Mouse (Mus musculus) embryonic facial prominence, embryonic 10.5 days (tissue): ENCODE measurements at regions not wholly inside any gene's neighbourhood (a gene's known extent, or its start where the extent isn't known, plus 50 kb on each side); places are given as distances from the start of the nearest gene placed in this dataset.

ENCODE experiments used
- DNase-seq: peaks from one replicate; pipeline ENCODE4 v3.0.0-alpha.2; 2017; ENCODE audit warnings: low spot score
- H3K27ac ChIP-seq: fragments of 300-500 bp; sonication (generic); replicated peaks from 2 replicates; pipeline ENCODE4 v1.5.1; 2016; ENCODE audit warnings: mild to moderate bottlenecking
- H3K27me3 ChIP-seq: fragments of 300-500 bp; sonication (generic); replicated peaks from 2 replicates; pipeline ENCODE4 v1.6.1; 2016; ENCODE audit warnings: low read depth, mild to moderate bottlenecking; ENCODE audit not compliant: poor library complexity, severe bottlenecking
- H3K36me3 ChIP-seq: fragments of 300-500 bp; sonication (generic); replicated peaks from 2 replicates; pipeline ENCODE4 v1.6.1; 2016; ENCODE audit warnings: mild to moderate bottlenecking, moderate library complexity
- H3K4me1 ChIP-seq: fragments of 300-500 bp; sonication (generic); 2 replicates; pipeline ENCODE4 v1.6.1; 2016
- H3K4me3 ChIP-seq: fragments of 300-500 bp; sonication (generic); 2 replicates; pipeline ENCODE4 v1.5.1; 2016; ENCODE audit warnings: mild to moderate bottlenecking, moderate library complexity
- H3K9me3 ChIP-seq: fragments of 300-500 bp; sonication (generic); 2 replicates; pipeline ENCODE4 v1.6.1; 2016; ENCODE audit warnings: mild to moderate bottlenecking
- WGBS: fragments of 180-500 bp; shearing (Covaris S2); methylation state at CpG from one replicate; pipeline ENCODE4 v1.1.7; 2016; 5-methylcytosine and 5-hydroxymethylcytosine counted together

DNA sequence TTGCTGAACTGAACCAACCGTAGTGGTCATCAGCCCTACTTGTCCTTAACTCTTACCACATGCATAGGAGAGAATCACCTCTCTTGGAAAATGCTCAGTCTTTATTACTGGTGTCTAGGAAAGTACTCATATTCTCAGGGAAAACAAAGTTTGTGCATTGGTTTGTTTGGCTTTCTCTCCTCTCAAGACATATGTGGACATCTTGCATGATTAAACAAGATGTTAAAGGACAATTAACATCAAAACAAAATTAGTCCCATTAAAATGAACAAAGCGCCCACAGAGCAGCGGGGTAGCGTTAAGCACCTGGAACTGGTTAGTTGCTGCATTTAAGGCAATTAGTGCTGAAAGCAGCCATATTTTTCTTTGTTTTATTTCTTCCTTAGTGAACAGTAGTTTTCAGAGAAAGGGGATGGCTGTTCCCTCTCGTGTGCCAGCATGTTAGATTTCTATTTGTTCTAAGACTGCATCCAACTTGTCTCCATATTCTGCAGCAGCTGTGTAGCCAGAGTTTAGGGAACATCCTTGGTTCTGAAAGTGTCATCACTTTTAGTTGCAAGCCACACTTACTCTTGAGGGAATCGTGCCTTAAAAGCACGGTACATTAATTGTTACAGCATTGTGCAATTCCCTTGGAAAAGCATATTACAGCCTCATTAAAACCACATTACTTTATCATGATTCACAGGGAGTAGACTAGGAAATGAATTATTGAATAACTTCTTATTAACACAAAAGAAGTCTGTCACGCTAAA, 137.7 kb downstream of the Ube2u start:
- H3K27ac ChIP-seq: peak overlapping the region; percentile 68
- no peaks in the 10 kb centered on the region for H3K9me3 ChIP-seq
- H3K4me3 ChIP-seq: no peak overlapping the region
- WGBS: 48% methylated on average over 8 of the region's 8 CpGs
- DNase-seq: peak; percentile 51
- H3K36me3 ChIP-seq: no peaks in the 10 kb centered on the region
- H3K27me3 ChIP-seq: no peaks in the 10 kb centered on the region
- H3K4me1 ChIP-seq: peaks cover 6% of the 10 kb centered on the region

DNA sequence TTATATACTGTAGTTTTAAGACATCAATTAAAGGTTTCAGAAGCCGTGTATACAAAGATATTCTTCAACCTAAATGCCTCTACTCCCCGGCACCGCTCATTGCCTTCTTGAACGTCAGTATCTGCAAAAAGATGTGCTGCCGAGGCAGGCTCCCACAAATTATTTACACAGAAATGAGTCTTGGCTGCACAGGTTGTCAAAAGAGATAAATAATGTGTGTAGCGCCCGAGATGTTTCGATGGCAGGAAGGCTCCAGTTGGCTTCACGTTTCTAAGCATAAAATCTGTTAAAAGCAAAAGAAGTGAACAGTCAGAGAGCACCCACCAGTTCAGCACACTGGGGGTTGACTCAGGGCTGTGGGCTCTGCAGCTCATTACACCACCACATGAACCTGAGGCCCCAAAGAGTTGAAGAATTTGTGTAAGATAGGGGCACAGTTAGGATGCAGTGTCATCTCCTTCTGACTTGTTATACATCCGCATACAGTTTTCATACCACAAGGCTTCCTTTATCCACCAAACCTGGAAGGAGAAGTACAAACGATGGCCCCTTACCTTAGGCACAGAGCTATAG, 138.4 kb downstream of the Ube2u start:
- H3K36me3 ChIP-seq: no peaks in the 10 kb centered on the region
- peak overlapping the region; percentile 68 for H3K27ac ChIP-seq
- DNase-seq: no peak
- 77% methylated on average over 11 of the region's 11 CpGs for WGBS
- no peak overlapping the region for H3K4me3 ChIP-seq
- H3K4me1 ChIP-seq: peaks cover 6% of the 10 kb centered on the region
- no peaks in the 10 kb centered on the region for H3K27me3 ChIP-seq
- H3K9me3 ChIP-seq: no peaks in the 10 kb centered on the region

DNA sequence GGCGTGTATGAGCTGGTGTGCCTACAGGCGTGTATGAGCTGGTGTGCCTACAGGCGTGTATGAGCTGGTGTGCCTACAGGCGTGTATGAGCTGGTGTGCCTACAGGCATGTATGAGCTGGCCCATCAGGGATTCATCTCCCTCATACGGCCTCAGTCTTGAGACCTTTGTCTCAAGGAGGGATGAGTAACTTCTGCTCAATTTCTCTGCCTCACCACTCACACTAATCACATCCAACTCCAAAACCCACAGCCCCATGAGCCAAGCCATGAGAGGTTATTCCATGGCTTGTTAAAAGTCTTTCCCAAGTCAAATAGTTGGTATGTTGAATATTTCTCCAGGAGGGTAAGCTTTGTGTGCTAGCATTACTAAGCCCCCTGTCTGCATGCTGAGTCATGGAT, 146.0 kb downstream of the Ube2u start:
- Histone ChIP-seq H3K9me3 (no peaks in the 10 kb centered on the region), H3K4me1 (no peaks in the 10 kb centered on the region), H3K27ac (no peak overlapping the region), H3K4me3 (no peak overlapping the region), H3K27me3 (no peaks in the 10 kb centered on the region), H3K36me3 (no peaks in the 10 kb centered on the region)
- no peak for DNase-seq
- WGBS: 93% methylated on average over 5 of the region's 5 CpGs

DNA sequence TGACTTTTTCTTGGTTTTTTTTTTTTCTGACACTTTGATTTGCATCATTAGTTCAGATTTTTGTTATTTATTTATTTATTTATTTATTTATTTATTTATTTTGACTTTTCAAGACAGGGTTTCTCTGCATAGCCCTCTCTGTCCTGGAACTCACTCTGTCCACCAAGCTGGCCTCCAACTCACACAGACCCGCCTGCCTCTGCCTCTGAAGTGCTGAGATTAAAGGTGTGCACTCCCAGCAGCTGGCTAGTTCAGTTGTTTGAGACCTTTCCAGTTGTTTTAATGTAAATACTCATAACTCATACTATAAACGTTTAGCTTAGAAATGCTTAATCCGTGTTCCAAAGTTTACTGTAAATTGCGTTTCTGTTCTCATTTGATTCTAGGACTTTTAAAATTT, 147.9 kb downstream of the Ube2u start:
- Histone ChIP-seq H3K27me3 (no peaks in the 10 kb centered on the region), H3K27ac (no peak overlapping the region), H3K4me3 (no peak overlapping the region), H3K9me3 (no peaks in the 10 kb centered on the region), H3K4me1 (no peaks in the 10 kb centered on the region), H3K36me3 (no peaks in the 10 kb centered on the region)
- no peak for DNase-seq
- WGBS: 85% methylated on average over 4 of the region's 4 CpGs

DNA sequence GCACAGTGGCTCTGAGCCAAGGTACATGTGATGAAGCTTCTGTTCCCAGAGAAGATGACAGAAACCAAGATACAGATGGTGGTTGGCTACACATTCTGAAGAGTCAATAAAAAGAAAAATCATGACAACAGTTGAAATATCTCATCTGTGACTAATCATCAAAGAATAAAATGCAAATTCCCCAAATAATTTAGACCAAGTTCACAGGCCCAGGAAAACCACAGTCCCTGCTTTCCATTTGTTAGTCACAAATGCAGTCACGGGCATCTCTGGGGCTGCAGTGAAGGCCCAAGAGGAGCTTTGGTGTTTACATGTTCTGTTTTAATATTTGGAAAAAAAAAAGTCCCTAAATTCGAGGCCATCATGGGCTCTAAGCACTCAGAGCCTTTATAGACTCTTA, 142.1 kb upstream of the Cachd1 start:
- 0 out of 2 replicates have a peak, but pooled peaks cover 3% of the 10 kb centered on the region for H3K9me3 ChIP-seq
- H3K27ac ChIP-seq: no peak overlapping the region
- H3K27me3 ChIP-seq: no peaks in the 10 kb centered on the region
- no peak for DNase-seq
- H3K4me1 ChIP-seq: 0 out of 2 replicates have a peak, but pooled peaks cover 7% of the 10 kb centered on the region
- H3K36me3 ChIP-seq: no peaks in the 10 kb centered on the region
- H3K4me3 ChIP-seq: no peak overlapping the region
- 60% methylated on average over 2 of the region's 2 CpGs for WGBS

DNA sequence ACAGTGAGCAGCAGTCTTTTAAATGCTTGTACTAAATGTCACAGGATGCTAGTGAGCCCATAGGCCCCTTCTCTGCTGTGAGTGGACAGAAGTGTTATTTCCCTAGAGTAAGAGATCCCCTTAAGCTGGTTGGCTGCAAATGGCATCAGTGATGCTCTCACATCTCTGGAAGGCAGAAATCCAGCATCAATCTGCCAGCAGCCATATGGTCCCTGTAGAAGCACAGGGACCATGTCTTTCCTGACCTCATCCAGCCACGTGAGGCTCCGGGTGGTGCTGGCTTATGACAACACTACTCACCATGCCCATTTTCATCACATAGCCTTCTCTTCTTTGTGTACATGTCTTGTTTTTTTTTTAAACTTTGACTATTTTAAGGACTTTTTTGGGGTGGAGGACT, 138.9 kb upstream of the Cachd1 start:
- Histone ChIP-seq H3K27ac (no peak overlapping the region), H3K4me3 (no peak overlapping the region), H3K4me1 (0 out of 2 replicates have a peak, but pooled peaks cover 6% of the 10 kb centered on the region), H3K36me3 (no peaks in the 10 kb centered on the region), H3K9me3 (no peaks in the 10 kb centered on the region), H3K27me3 (0 out of 2 replicates have a peak, but pooled peaks cover 5% of the 10 kb centered on the region)
- WGBS: 94% methylated on average over 2 of the region's 2 CpGs
- DNase-seq: no peak

DNA sequence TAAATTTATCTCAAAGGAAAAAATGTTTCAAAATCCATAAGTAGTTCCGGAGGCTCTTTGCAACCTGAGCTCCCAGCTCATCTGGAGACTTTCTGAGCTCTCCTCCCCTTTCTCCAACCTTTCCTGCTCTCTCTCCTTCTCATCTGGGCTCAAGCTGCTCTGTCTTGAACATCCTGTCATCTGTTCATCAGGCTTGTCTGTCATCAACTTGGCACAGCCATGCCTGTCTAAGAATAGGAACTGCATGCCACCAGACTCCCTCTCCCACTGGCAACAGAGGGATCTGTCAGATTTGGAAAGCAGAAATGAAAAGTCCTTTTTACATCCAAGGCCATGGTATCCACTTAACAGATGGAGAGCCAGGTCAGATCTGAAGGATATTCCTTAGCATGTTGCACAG, 115.3 kb upstream of the Cachd1 start:
- H3K4me3 ChIP-seq: no peak overlapping the region
- WGBS: 76% methylated on average over 1 of the region's 1 CpGs
- H3K9me3 ChIP-seq: no peaks in the 10 kb centered on the region
- no peak for DNase-seq
- peaks cover 17% of the 10 kb centered on the region for H3K4me1 ChIP-seq
- H3K27ac ChIP-seq: no peak overlapping the region
- no peaks in the 10 kb centered on the region for H3K36me3 ChIP-seq
- no peaks in the 10 kb centered on the region for H3K27me3 ChIP-seq

DNA sequence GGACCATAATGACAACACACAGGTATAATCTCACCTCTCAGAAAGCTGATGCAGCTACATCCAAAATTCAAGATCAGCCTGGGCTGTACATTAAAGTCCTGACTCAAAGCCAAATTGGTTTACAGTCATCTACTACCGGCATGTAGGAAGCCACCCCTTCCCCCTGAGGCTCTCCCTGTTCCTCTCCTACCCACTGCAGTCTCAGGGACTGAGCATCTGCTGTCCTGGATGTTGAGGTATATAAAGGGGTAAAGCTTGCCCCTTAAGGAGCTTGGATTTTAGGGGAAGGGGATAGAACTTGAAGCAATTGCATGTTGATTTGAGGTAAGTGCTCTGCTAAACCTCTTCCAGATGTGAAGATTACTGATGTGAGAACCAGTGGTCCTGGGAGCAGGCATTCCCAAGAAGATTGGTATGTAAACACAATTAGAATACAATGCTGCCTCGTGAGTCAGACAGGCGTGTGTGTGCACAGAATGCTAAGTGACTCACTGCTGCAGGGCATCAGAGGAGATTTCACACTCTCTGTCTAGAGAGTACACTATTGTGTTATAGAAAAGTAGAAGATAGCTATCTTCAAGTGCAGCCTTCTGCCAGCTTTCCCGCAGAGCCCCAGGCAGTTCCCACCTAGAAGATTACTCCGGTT, 111.7 kb upstream of the Cachd1 start:
- 35% methylated on average over 5 of the region's 5 CpGs for WGBS
- H3K4me1 ChIP-seq: peaks cover 17% of the 10 kb centered on the region
- H3K36me3 ChIP-seq: no peaks in the 10 kb centered on the region
- no peak overlapping the region for H3K4me3 ChIP-seq
- no peaks in the 10 kb centered on the region for H3K9me3 ChIP-seq
- H3K27ac ChIP-seq: peak overlapping the region; percentile 65
- DNase-seq: peak; percentile 42
- no peaks in the 10 kb centered on the region for H3K27me3 ChIP-seq

DNA sequence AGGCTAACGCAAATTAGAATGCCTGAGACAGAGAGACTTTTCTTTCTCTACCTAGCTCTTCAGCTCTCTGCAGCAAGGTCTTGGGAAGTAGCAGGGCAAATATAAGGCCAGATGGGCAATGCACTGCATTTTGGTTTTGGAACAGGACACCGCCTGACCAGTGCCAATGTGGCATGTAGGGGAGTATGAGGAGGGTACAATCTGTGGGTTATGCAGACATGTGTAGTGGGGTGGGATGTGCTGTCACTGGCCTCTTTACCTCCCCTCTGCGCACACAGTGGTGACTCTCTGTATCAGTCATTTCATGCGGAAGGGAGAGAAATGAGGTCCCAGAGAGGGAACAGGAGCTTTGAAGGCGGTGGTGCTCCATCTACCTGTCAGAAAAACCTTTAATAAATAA, 105.9 kb upstream of the Cachd1 start:
- Histone ChIP-seq H3K9me3 (no peaks in the 10 kb centered on the region), H3K36me3 (no peaks in the 10 kb centered on the region), H3K4me1 (0 out of 2 replicates have a peak, but pooled peaks cover 4% of the 10 kb centered on the region), H3K27ac (no peak overlapping the region), H3K27me3 (no peaks in the 10 kb centered on the region), H3K4me3 (no peak overlapping the region)
- whole genome bisulfite sequencing: 83% methylated on average over 5 of the region's 5 CpGs
- DNase-seq: no peak

DNA sequence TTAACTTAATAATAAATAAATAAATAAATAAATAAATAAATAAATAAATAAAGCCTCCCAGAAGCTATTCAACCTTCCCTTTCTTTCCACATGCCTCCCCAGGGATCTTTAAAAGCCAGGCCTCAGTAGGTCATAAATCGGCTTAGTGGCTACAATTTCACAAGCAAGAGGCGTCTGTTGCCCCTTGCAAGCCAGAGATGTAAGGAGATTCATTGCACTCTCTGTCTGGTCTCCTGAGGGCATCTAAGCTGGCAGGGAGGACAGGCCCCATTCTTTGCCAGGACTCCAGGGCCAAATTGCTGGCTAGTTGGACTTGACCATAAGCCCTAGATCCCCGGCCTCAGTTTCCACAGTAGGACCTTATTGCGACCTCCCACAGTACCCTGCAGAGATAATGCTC, 101.6 kb upstream of the Cachd1 start:
- 86% methylated on average over 4 of the region's 4 CpGs for WGBS
- Histone ChIP-seq H3K9me3 (no peaks in the 10 kb centered on the region), H3K36me3 (no peaks in the 10 kb centered on the region), H3K4me3 (no peak overlapping the region), H3K27ac (no peak overlapping the region), H3K4me1 (0 out of 2 replicates have a peak, but pooled peaks cover 2% of the 10 kb centered on the region), H3K27me3 (no peaks in the 10 kb centered on the region)
- no peak for DNase-seq

DNA sequence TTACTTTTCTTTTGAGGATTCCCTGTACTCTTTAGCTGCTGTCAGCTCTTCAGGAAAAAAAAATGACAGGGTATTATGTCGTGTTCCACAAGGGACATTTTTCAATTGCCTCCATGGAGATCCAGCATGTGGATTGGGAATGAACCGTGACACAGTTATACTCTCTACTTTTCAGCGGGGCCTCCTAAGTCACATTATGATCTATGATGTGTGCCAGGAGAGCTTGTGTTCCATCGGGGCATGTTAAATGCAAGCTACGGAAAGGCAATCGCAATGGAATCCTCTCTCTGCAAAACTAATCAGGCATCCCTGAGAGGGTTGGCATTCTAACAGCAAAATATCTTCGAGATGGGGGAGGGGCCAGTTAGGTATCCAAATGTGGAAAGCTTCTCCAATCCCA, 92.7 kb upstream of the Cachd1 start:
- H3K4me3 ChIP-seq: no peak overlapping the region
- no peak for DNase-seq
- WGBS: 87% methylated on average over 7 of the region's 7 CpGs
- H3K36me3 ChIP-seq: no peaks in the 10 kb centered on the region
- H3K9me3 ChIP-seq: no peaks in the 10 kb centered on the region
- no peaks in the 10 kb centered on the region for H3K4me1 ChIP-seq
- H3K27me3 ChIP-seq: no peaks in the 10 kb centered on the region
- H3K27ac ChIP-seq: no peak overlapping the region

DNA sequence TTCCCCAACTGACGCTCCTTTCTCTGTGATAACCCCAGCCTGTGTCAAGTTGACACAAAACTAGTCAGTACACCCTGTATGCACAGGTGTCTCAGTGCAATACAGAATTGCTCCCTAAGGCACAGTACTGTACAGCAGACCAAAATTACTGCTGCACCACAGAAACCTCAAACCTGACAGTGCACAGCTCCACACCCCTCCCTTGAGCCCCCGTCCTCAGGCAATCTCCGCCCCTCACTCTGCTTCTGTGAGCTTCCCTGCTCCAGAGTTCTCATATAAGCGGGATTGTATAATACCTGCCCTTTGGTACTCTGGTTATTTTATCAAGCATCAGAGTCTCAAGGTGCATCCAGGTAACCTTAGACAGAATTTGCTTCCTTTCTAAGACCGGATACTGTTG, 76.5 kb upstream of the Cachd1 start:
- Histone ChIP-seq H3K27me3 (no peaks in the 10 kb centered on the region), H3K4me1 (peaks cover 2% of the 10 kb centered on the region; the same call in 1 of the 2 replicates), H3K4me3 (no peak overlapping the region), H3K36me3 (no peaks in the 10 kb centered on the region), H3K9me3 (no peaks in the 10 kb centered on the region), H3K27ac (no peak overlapping the region)
- DNase-seq: no peak
- WGBS: 72% methylated on average over 5 of the region's 5 CpGs

DNA sequence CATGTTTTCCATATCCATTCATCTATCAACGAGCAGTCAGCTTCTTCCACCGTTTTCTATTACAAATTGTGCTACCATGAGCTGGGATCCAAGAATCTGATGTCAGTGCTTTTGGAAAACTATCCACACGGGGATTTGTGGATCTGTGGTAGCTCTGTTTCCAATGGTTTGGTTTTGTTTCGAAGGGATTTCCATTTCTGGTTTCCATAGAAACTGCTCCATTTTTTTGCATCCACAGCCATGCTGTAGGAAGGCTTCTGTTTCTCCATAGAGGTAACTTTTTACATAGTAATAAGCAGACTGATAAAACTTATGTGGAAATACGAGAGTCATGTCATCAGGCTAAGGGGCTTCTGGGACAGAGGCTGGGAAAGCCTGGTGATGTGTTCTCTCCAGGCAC, 76.1 kb upstream of the Cachd1 start:
- H3K36me3 ChIP-seq: no peaks in the 10 kb centered on the region
- no peak overlapping the region for H3K27ac ChIP-seq
- 80% methylated on average over 5 of the region's 5 CpGs for WGBS
- peaks cover 2% of the 10 kb centered on the region; the same call in 1 of the 2 replicates for H3K4me1 ChIP-seq
- no peak for DNase-seq
- no peak overlapping the region for H3K4me3 ChIP-seq
- H3K9me3 ChIP-seq: no peaks in the 10 kb centered on the region
- H3K27me3 ChIP-seq: no peaks in the 10 kb centered on the region
